In genomic region chr3:45924338-45924737, GRCm38 (mm10) we compare ENCODE assay signal across 10 mouse cellular contexts.
"Had no signal": no experiment of that assay in that cellular context is flagged by ENCODE, and none has a peak within 500 bp of the region (broad histone marks: within the 10 kb centered on the region; RNA-seq: fewer than 3 reads in every experiment).

No protein-coding gene starts in this region.

- ATAC-seq: liver, embryonic 12.5 days; midbrain, embryonic 15.5 days had no signal

- H3K4me1 ChIP-seq: kidney, embryonic 15.5 days; limb, embryonic 15.5 days; liver, embryonic 12.5 days; lung, embryonic 15.5 days; midbrain, embryonic 15.5 days had no signal

- H3K4me2 ChIP-seq: kidney, embryonic 15.5 days; limb, embryonic 15.5 days; liver, embryonic 12.5 days; lung, embryonic 15.5 days; midbrain, embryonic 15.5 days had no signal

- DNase-seq: kidney, adult 2 months; kidney, postnatal 25 days; right cerebral cortex, postnatal 25 days; thymus, adult 2 months; thymus, postnatal 25 days had no signal

- H3K36me3 ChIP-seq: kidney, embryonic 15.5 days; limb, embryonic 15.5 days; liver, embryonic 12.5 days; lung, embryonic 15.5 days; midbrain, embryonic 15.5 days had no signal

- H3K27me3 ChIP-seq: kidney, embryonic 15.5 days; limb, embryonic 15.5 days; liver, embryonic 12.5 days; lung, embryonic 15.5 days; midbrain, embryonic 15.5 days had no signal

- H3K27ac ChIP-seq: kidney, embryonic 15.5 days; limb, embryonic 15.5 days; liver, embryonic 12.5 days; lung, embryonic 15.5 days; midbrain, embryonic 15.5 days had no signal

- H3K9me3 ChIP-seq: kidney, embryonic 15.5 days; limb, embryonic 15.5 days; liver, embryonic 12.5 days; lung, embryonic 15.5 days; midbrain, embryonic 15.5 days had no signal

- H3K9ac ChIP-seq: kidney, embryonic 15.5 days; limb, embryonic 15.5 days; liver, embryonic 12.5 days; lung, embryonic 15.5 days; midbrain, embryonic 15.5 days had no signal

- H3K4me3 ChIP-seq: kidney, embryonic 15.5 days; limb, embryonic 15.5 days; liver, embryonic 12.5 days; lung, embryonic 15.5 days; midbrain, embryonic 15.5 days had no signal
